8 mouse cellular contexts compared by ENCODE assay signal in genomic region chr12:8379795-8380521, GRCm38 (mm10).
DNase-seq lines count a peak whose midpoint lies in the region; ATAC-seq and TF ChIP-seq lines count a peak whose summit lies in the region.

No protein-coding gene starts in this region.

- DNase-seq in frontal cortex, postnatal 10 days (ENCODE audit: low spot score in 2 of 2), result no peak
- peak; percentile 73 to 79 for DNase-seq in gastrocnemius, adult 8-10 months (ENCODE audit: low spot score in 2 of 2)
- DNase-seq in lung, postnatal 0 days (ENCODE audit: low spot score), result peak; percentile 94
- no peak for DNase-seq in thymus, postnatal 4 days
- no peak for DNase-seq in spleen, postnatal 10 days (ENCODE audit: low spot score in 2 of 2)

- no peaks in the 10 kb centered on the region for H3K9me3 ChIP-seq in intestine, embryonic 16.5 days (ENCODE audit: control insufficient read depth, low read length)
- H3K9me3 ChIP-seq in lung, postnatal 0 days (ENCODE audit: low read length), result no peaks in the 10 kb centered on the region

- H3K36me3 ChIP-seq in intestine, embryonic 16.5 days (ENCODE audit: control insufficient read depth, insufficient read depth, low read length), result no peaks in the 10 kb centered on the region
- H3K36me3 ChIP-seq in lung, postnatal 0 days (ENCODE audit: insufficient read depth, low read length), result no peaks in the 10 kb centered on the region

- H3K4me2 ChIP-seq in intestine, embryonic 16.5 days (ENCODE audit: low read depth, low read length), result no peak overlapping the region
- H3K4me2 ChIP-seq in lung, postnatal 0 days (replicated peaks; ENCODE audit: low read depth, low read length), result no peak overlapping the region

- H3K4me3 ChIP-seq in intestine, embryonic 16.5 days (ENCODE audit: low read length), result no peak overlapping the region
- no peak overlapping the region for H3K4me3 ChIP-seq in lung, postnatal 0 days (ENCODE audit: low read depth, low read length)

- 48% methylated on average over 8 of the region's 8 CpGs for WGBS in intestine, embryonic 16.5 days
- WGBS in lung, postnatal 0 days, result 31% methylated on average over 8 of the region's 8 CpGs

- peaks cover 15% of the 10 kb centered on the region for H3K4me1 ChIP-seq in intestine, embryonic 16.5 days (ENCODE audit: control insufficient read depth, insufficient read depth, low read length)
- H3K4me1 ChIP-seq in lung, postnatal 0 days (ENCODE audit: insufficient read depth, low read depth, low read length), result no peaks in the 10 kb centered on the region; the same call in 1 of the 2 replicates

- peak; percentile 55; the same call in 1 of the 2 replicates for ATAC-seq in frontal cortex, adult (ENCODE audit: low TSS enrichment)
- ATAC-seq in intestine, embryonic 16.5 days, result peak; percentile 70
- ATAC-seq in lung, postnatal 0 days, result peak; percentile 95
- ATAC-seq in CD4-positive, CD25-positive, alpha-beta regulatory T cell, adult 4 months, result no peak

- H3K9ac ChIP-seq in intestine, embryonic 16.5 days (ENCODE audit: low read depth, low read length), result no peak overlapping the region
- no peak overlapping the region for H3K9ac ChIP-seq in lung, postnatal 0 days (replicated peaks; ENCODE audit: low read depth)

- H3K27me3 ChIP-seq in intestine, embryonic 16.5 days (replicated peaks; ENCODE audit: control insufficient read depth, insufficient read depth, low read length), result no peaks in the 10 kb centered on the region
- no peaks in the 10 kb centered on the region for H3K27me3 ChIP-seq in lung, postnatal 0 days (replicated peaks; ENCODE audit: insufficient read depth, low read length)

- TF ChIP-seq EP300 in lung, postnatal 0 days (IDR thresholded peaks at IDR 0.05), result peak; percentile 92

- no peak for TF ChIP-seq CTCF in lung, postnatal 0 days (IDR thresholded peaks at IDR 0.05)

- H3K27ac ChIP-seq in intestine, embryonic 16.5 days (ENCODE audit: low read length), result no peak overlapping the region
- H3K27ac ChIP-seq in lung, postnatal 0 days (ENCODE audit: low read length), result peak overlapping the region; percentile 66; the same call in 1 of the 2 replicates

Comparison
In these comparisons a context has a peak if more than half of its experiments do, and no peak if none do; other contexts are left out.
1. DNase-seq: peak in gastrocnemius, adult 8-10 months (2 of 2) and lung, postnatal 0 days (single experiment); none in frontal cortex, postnatal 10 days (0 of 2), thymus, postnatal 4 days (single experiment) and spleen, postnatal 10 days (0 of 2).